Mouse (Mus musculus) E14TG2a.4 (cell line): ENCODE measurements around the gene Oasl1.
"Not testable (repeated sequence)": the region's sequence is repeated elsewhere in the genome, so short reads cannot be mapped to it uniquely, and the experiment has no call there.

Experiments
- H3K27me3 ChIP-seq: 2 replicates; pipeline ENCODE4 v1.6.1; 2014; ENCODE audit warnings: low read length, control low read depth; ENCODE audit not compliant: insufficient read depth
- H3K36me3 ChIP-seq: 2 replicates; pipeline ENCODE4 v1.6.1; 2014; ENCODE audit warnings: low read length, control low read depth; ENCODE audit not compliant: insufficient read depth
- H3K4me1 ChIP-seq: replicated peaks from 2 replicates; pipeline ENCODE4 v1.6.1; 2014; ENCODE audit warnings: low read depth, low read length, control low read depth
- H3K4me3 ChIP-seq: replicated peaks from 2 replicates; pipeline ENCODE4 v1.5.1; 2014; ENCODE audit warnings: mild to moderate bottlenecking, low read length
- H3K9me3 ChIP-seq: 2 replicates; pipeline ENCODE4 v1.6.1; 2014; ENCODE audit warnings: low read length, control low read depth
- CTCF ChIP-seq: conservative IDR thresholded peaks from 2 replicates; pipeline ENCODE4 v1.5.1; 2014; ENCODE audit warnings: low read length
- NANOG ChIP-seq: IDR thresholded peaks from 2 replicates; pipeline ENCODE4 v1.6.1; 2014; ENCODE audit warnings: borderline replicate concordance, low read length, mixed read lengths
- POU5F1 ChIP-seq: IDR thresholded peaks from 2 replicates; pipeline ENCODE4 v1.6.1; 2014; ENCODE audit warnings: low read length, borderline replicate concordance

Oasl1 gene

GRCm38 (mm10) chr5:114922998-114923473, at the start of gene Oasl1:
Oasl1 (plus strand) TSS chr5:114923240.
- H3K27me3 ChIP-seq, result no peaks in the 10 kb centered on the region
- H3K9me3 ChIP-seq, result no peaks in the 10 kb centered on the region
- no peaks in the 10 kb centered on the region for H3K36me3 ChIP-seq
- peak within 1 kb of the TSS; percentile 62 for H3K4me3 ChIP-seq
- peaks cover 24% of the 10 kb centered on the region for H3K4me1 ChIP-seq
- TF ChIP-seq POU5F1, result no peak
- TF ChIP-seq NANOG, result no peak
- TF ChIP-seq CTCF, result no peak

- TF ChIP-seq CTCF (no peak), POU5F1 (no peak), NANOG (no peak)
- peaks cover 21% of the 10 kb centered on the region for H3K4me1 ChIP-seq
Measured at GRCm38 (mm10) chr5:114875858-114876257, 47.2 kb upstream of the Oasl1 start.

DNA sequence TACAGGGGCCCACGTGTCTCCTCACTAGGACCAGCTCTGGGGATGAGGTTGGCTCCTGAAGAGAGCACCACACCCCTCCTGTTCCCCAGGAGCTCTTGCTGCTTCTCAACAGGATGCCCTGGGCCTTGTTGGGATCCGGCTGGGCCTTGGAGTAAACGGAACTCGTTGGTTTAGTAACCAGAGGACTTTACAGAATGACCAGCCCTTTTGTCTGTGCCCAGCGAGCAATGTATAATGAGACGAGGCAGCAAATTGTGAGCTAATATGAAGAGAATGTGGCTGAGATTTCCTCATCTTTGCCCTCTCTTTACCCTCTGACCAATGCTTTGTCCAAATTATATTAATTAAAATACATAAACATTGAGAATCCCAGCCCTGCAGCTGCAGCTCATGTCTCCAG, 46.7 kb upstream of the Oasl1 start:
- Histone ChIP-seq H3K27me3 (peaks cover 7% of the 10 kb centered on the region), H3K4me3 (no peak overlapping the region), H3K9me3 (no peaks in the 10 kb centered on the region), H3K4me1 (peaks cover 21% of the 10 kb centered on the region), H3K36me3 (no peaks in the 10 kb centered on the region)
- TF ChIP-seq CTCF, result no peak

More at GRCm38 (mm10) chr5:114875858-114876257, 47.2 kb upstream of the Oasl1 start:
- Histone ChIP-seq H3K36me3 (no peaks in the 10 kb centered on the region), H3K4me3 (no peak overlapping the region), H3K27me3 (peaks cover 7% of the 10 kb centered on the region), H3K9me3 (no peaks in the 10 kb centered on the region)

DNA sequence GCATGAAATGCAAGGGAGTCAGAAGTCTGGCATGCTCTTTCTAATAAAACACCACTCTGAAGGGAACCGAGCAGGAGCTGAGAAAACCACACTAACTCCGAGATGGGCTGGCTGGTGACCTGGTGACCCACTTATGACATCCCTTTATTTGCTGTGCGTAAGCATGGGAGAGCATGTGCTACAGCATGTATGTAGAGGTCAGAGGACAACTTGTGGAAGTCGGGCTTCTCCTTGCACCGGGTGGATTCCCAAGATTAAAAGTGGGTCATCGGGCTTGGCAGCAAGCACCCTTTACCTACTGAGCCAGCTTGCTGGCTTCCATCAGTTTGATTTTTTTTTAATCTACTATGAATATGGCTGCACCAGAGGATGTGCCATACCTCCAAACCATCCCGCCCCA, 45.6 kb upstream of the Oasl1 start:
- Histone ChIP-seq H3K36me3 (no peaks in the 10 kb centered on the region), H3K4me3 (no peak overlapping the region), H3K9me3 (no peaks in the 10 kb centered on the region), H3K4me1 (peaks cover 23% of the 10 kb centered on the region), H3K27me3 (peaks cover 8% of the 10 kb centered on the region)
- no peak for TF ChIP-seq POU5F1
- no peak for TF ChIP-seq NANOG
- TF ChIP-seq CTCF, result no peak

DNA sequence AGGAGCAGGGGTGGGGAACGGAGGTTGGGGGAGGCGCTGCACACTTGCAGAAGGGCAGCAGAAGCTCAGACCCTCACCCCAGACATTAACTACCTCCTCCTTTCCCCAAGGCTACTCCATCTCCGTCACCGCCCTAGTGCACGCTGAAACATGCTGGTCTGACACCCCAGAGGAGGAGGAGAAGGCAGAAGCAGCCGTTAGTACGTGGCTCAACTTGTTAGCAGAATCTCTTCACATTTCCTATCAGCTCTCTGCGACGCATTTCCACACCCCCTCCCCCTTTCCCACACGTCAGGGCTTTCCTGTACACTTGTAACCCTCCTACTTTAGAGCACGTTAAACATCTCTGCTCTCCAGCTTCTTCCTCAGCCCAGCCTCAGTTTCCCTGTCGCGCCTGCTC, 43.6 kb upstream of the Oasl1 start:
- H3K9me3 ChIP-seq, result no peaks in the 10 kb centered on the region
- H3K4me1 ChIP-seq, result peaks cover 26% of the 10 kb centered on the region
- H3K36me3 ChIP-seq, result no peaks in the 10 kb centered on the region
- TF ChIP-seq NANOG, result no peak
- TF ChIP-seq CTCF, result no peak
- TF ChIP-seq POU5F1, result no peak
- H3K27me3 ChIP-seq, result peaks cover 9% of the 10 kb centered on the region; the same call in 1 of the 2 replicates
- H3K4me3 ChIP-seq, result no peak overlapping the region

GRCm38 (mm10) chr5:114882319-114882718, 40.7 kb upstream of the Oasl1 start:
- not testable (repeated sequence) for H3K27me3 ChIP-seq, H3K4me3 ChIP-seq, H3K9me3 ChIP-seq, H3K36me3 ChIP-seq
- peaks cover 14% of the 10 kb centered on the region for H3K4me1 ChIP-seq

DNA sequence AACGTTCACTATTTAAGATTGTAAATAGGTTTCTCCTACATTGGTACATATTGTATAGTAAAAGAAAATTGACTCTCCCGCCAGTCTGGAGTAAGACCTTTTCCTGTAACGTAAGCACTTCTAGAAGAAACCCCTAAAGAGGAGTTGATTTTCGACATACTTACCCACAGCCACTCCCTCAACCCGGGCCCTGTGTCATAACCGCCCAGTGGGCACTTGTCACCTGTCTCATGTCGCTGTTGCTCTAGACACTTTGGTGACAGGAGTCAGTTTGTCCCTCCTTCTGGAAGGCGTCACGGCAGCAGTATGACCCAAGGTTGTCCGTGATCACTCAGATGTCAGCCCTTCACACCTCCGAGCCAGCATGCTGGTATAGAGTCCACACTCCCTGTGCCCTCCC, 40.0 kb upstream of the Oasl1 start:
- Histone ChIP-seq H3K4me3 (no peak overlapping the region), H3K9me3 (peaks cover under 1% of the 10 kb centered on the region; the same call in 1 of the 2 replicates), H3K4me1 (peaks cover 14% of the 10 kb centered on the region), H3K36me3 (no peaks in the 10 kb centered on the region), H3K27me3 (0 out of 2 replicates have a peak, but pooled peaks cover 4% of the 10 kb centered on the region)
- TF ChIP-seq CTCF (no peak), NANOG (no peak), POU5F1 (no peak)

- H3K36me3 ChIP-seq, result no peaks in the 10 kb centered on the region
- no peak for TF ChIP-seq POU5F1
- no peak for TF ChIP-seq NANOG
- TF ChIP-seq CTCF, result no peak
- H3K9me3 ChIP-seq, result peaks cover 4% of the 10 kb centered on the region; the same call in 1 of the 2 replicates
- 0 out of 2 replicates have a peak, but pooled peaks cover 5% of the 10 kb centered on the region for H3K4me1 ChIP-seq
- no peak overlapping the region for H3K4me3 ChIP-seq
- 0 out of 2 replicates have a peak, but pooled peaks cover 3% of the 10 kb centered on the region for H3K27me3 ChIP-seq
Measured at GRCm38 (mm10) chr5:114886801-114887200, 36.2 kb upstream of the Oasl1 start.

- no peaks in the 10 kb centered on the region for H3K27me3 ChIP-seq
- H3K9me3 ChIP-seq, result peaks cover 4% of the 10 kb centered on the region; the same call in 1 of the 2 replicates
- no peak for TF ChIP-seq NANOG
- no peak for TF ChIP-seq POU5F1
- TF ChIP-seq CTCF, result no peak
- no peaks in the 10 kb centered on the region for H3K36me3 ChIP-seq
- no peaks in the 10 kb centered on the region for H3K4me1 ChIP-seq
- H3K4me3 ChIP-seq, result no peak overlapping the region
Measured at GRCm38 (mm10) chr5:114888995-114889394, 34.0 kb upstream of the Oasl1 start.

- Histone ChIP-seq H3K27me3 (no peaks in the 10 kb centered on the region), H3K4me3 (no peak overlapping the region), H3K36me3 (no peaks in the 10 kb centered on the region), H3K4me1 (peaks cover 31% of the 10 kb centered on the region), H3K9me3 (no peaks in the 10 kb centered on the region)
- peak; percentile 85 for TF ChIP-seq NANOG
- no peak for TF ChIP-seq CTCF
- TF ChIP-seq POU5F1, result no peak
Measured at GRCm38 (mm10) chr5:114895542-114895941, 27.5 kb upstream of the Oasl1 start.
